Mouse (Mus musculus): ENCODE data around the gene Rcbtb2. TPM values are rescaled to one million over a fixed set of nuclear protein-coding genes. Genes with fewer than 3 reads are reported as not detected.

Rcbtb2 gene
- polyA plus RNA-seq, 1 experiment from 2014 or later: 32.2 TPM

- no peaks in the 10 kb centered on the region for H3K9me3 ChIP-seq (ENCODE audit: control insufficient read depth)
- H3K9ac ChIP-seq (ENCODE audit: low read depth, low read length): no peak overlapping the region
- ATAC-seq: no peak
- no peak overlapping the region for H3K4me3 ChIP-seq (ENCODE audit: low read depth, low read length)
- WGBS: 74% methylated on average over 5 of the region's 5 CpGs
- H3K36me3 ChIP-seq (ENCODE audit: control insufficient read depth, insufficient read depth): peaks cover 6% of the 10 kb centered on the region; the same call in 1 of the 2 replicates
- no peaks in the 10 kb centered on the region for H3K27me3 ChIP-seq (replicated peaks; ENCODE audit: control insufficient read depth, insufficient read depth, low read length)
- H3K27ac ChIP-seq (ENCODE audit: low read depth, low read length): no peak overlapping the region
- H3K4me2 ChIP-seq (replicated peaks; ENCODE audit: low read depth): no peak overlapping the region
- no peak for TF ChIP-seq CTCF (IDR thresholded peaks at IDR 0.05; ENCODE audit: low read depth)
- no peaks in the 10 kb centered on the region for H3K4me1 ChIP-seq (replicated peaks; ENCODE audit: control insufficient read depth, insufficient read depth, low read length)
Measured at GRCm38 (mm10) chr14:73199058-73199457, 76.2 kb downstream of the Rcbtb2 start.

- Histone ChIP-seq H3K36me3 (ENCODE audit: control insufficient read depth, insufficient read depth) (peaks cover 11% of the 10 kb centered on the region; the same call in 1 of the 2 replicates), H3K27me3 (replicated peaks; ENCODE audit: control insufficient read depth, insufficient read depth, low read length) (no peaks in the 10 kb centered on the region), H3K9me3 (ENCODE audit: control insufficient read depth) (no peaks in the 10 kb centered on the region), H3K4me2 (replicated peaks; ENCODE audit: low read depth) (no peak overlapping the region), H3K9ac (ENCODE audit: low read depth, low read length) (no peak overlapping the region), H3K4me1 (replicated peaks; ENCODE audit: control insufficient read depth, insufficient read depth, low read length) (no peaks in the 10 kb centered on the region), H3K4me3 (ENCODE audit: low read depth, low read length) (no peak overlapping the region), H3K27ac (ENCODE audit: low read depth, low read length) (no peak overlapping the region)
- no peak for TF ChIP-seq CTCF (IDR thresholded peaks at IDR 0.05; ENCODE audit: low read depth)
- WGBS: 41% methylated on average over 3 of the region's 3 CpGs
- ATAC-seq: no peak
Measured at GRCm38 (mm10) chr14:73201447-73201846, 78.6 kb downstream of the Rcbtb2 start.

- no peak overlapping the region for H3K4me3 ChIP-seq (ENCODE audit: low read depth, low read length)
- H3K27me3 ChIP-seq (replicated peaks; ENCODE audit: control insufficient read depth, insufficient read depth, low read length): no peaks in the 10 kb centered on the region
- H3K9me3 ChIP-seq (ENCODE audit: control insufficient read depth): no peaks in the 10 kb centered on the region
- H3K9ac ChIP-seq (ENCODE audit: low read depth, low read length): no peak overlapping the region
- no peak overlapping the region for H3K4me2 ChIP-seq (replicated peaks; ENCODE audit: low read depth)
- H3K4me1 ChIP-seq (replicated peaks; ENCODE audit: control insufficient read depth, insufficient read depth, low read length): no peaks in the 10 kb centered on the region
- WGBS: 73% methylated on average over 3 of the region's 3 CpGs
- ATAC-seq: no peak
- no peak overlapping the region for H3K27ac ChIP-seq (ENCODE audit: low read depth, low read length)
- peaks cover 4% of the 10 kb centered on the region; the same call in 1 of the 2 replicates for H3K36me3 ChIP-seq (ENCODE audit: control insufficient read depth, insufficient read depth)
- no peak for TF ChIP-seq CTCF (IDR thresholded peaks at IDR 0.05; ENCODE audit: low read depth)
Measured at GRCm38 (mm10) chr14:73204016-73204415, 81.2 kb downstream of the Rcbtb2 start.

GRCm38 (mm10) chr14:73209262-73209661 is 86.4 kb downstream of the Rcbtb2 start:
- ATAC-seq: peak; percentile 51; the same call in 1 of the 2 replicates
- no peak for TF ChIP-seq CTCF (IDR thresholded peaks at IDR 0.05; ENCODE audit: low read depth)
- no peak overlapping the region for H3K27ac ChIP-seq (ENCODE audit: low read depth, low read length)
- H3K4me1 ChIP-seq (replicated peaks; ENCODE audit: control insufficient read depth, insufficient read depth, low read length): no peaks in the 10 kb centered on the region
- H3K4me2 ChIP-seq (replicated peaks; ENCODE audit: low read depth): no peak overlapping the region
- H3K36me3 ChIP-seq (ENCODE audit: control insufficient read depth, insufficient read depth): peaks cover 5% of the 10 kb centered on the region; the same call in 1 of the 2 replicates
- no peak overlapping the region for H3K4me3 ChIP-seq (ENCODE audit: low read depth, low read length)
- H3K9ac ChIP-seq (ENCODE audit: low read depth, low read length): no peak overlapping the region
- H3K9me3 ChIP-seq (ENCODE audit: control insufficient read depth): no peaks in the 10 kb centered on the region
- H3K27me3 ChIP-seq (replicated peaks; ENCODE audit: control insufficient read depth, insufficient read depth, low read length): no peaks in the 10 kb centered on the region

GRCm38 (mm10) chr14:73210196-73210595 is 87.4 kb downstream of the Rcbtb2 start:
- H3K27ac ChIP-seq (ENCODE audit: low read depth, low read length): no peak overlapping the region
- H3K36me3 ChIP-seq (ENCODE audit: control insufficient read depth, insufficient read depth): peaks cover 6% of the 10 kb centered on the region
- TF ChIP-seq CTCF (IDR thresholded peaks at IDR 0.05; ENCODE audit: low read depth): no peak
- H3K4me1 ChIP-seq (replicated peaks; ENCODE audit: control insufficient read depth, insufficient read depth, low read length): no peaks in the 10 kb centered on the region
- H3K4me3 ChIP-seq (ENCODE audit: low read depth, low read length): no peak overlapping the region
- 83% methylated on average over 8 of the region's 8 CpGs for WGBS
- H3K4me2 ChIP-seq (replicated peaks; ENCODE audit: low read depth): no peak overlapping the region
- no peaks in the 10 kb centered on the region for H3K27me3 ChIP-seq (replicated peaks; ENCODE audit: control insufficient read depth, insufficient read depth, low read length)
- H3K9me3 ChIP-seq (ENCODE audit: control insufficient read depth): no peaks in the 10 kb centered on the region
- peak; percentile 53; the same call in 1 of the 2 replicates for ATAC-seq
- no peak overlapping the region for H3K9ac ChIP-seq (ENCODE audit: low read depth, low read length)

- H3K36me3 ChIP-seq (ENCODE audit: control insufficient read depth, insufficient read depth): peaks cover 15% of the 10 kb centered on the region
- no peak for ATAC-seq
- no peak overlapping the region for H3K4me2 ChIP-seq (replicated peaks; ENCODE audit: low read depth)
- WGBS: 93% methylated on average over 5 of the region's 5 CpGs
- no peak overlapping the region for H3K4me3 ChIP-seq (ENCODE audit: low read depth, low read length)
- no peaks in the 10 kb centered on the region for H3K9me3 ChIP-seq (ENCODE audit: control insufficient read depth)
- no peak overlapping the region for H3K27ac ChIP-seq (ENCODE audit: low read depth, low read length)
- TF ChIP-seq CTCF (IDR thresholded peaks at IDR 0.05; ENCODE audit: low read depth): no peak
- no peaks in the 10 kb centered on the region for H3K4me1 ChIP-seq (replicated peaks; ENCODE audit: control insufficient read depth, insufficient read depth, low read length)
- H3K27me3 ChIP-seq (replicated peaks; ENCODE audit: control insufficient read depth, insufficient read depth, low read length): no peaks in the 10 kb centered on the region
- H3K9ac ChIP-seq (ENCODE audit: low read depth, low read length): no peak overlapping the region
Measured at GRCm38 (mm10) chr14:73211477-73211876, 88.6 kb downstream of the Rcbtb2 start.

GRCm38 (mm10) chr14:73217062-73217461 is 94.2 kb downstream of the Rcbtb2 start:
- Histone ChIP-seq H3K36me3 (ENCODE audit: control insufficient read depth, insufficient read depth) (peaks cover 15% of the 10 kb centered on the region), H3K9ac (ENCODE audit: low read depth, low read length) (no peak overlapping the region), H3K4me1 (replicated peaks; ENCODE audit: control insufficient read depth, insufficient read depth, low read length) (no peaks in the 10 kb centered on the region), H3K4me2 (replicated peaks; ENCODE audit: low read depth) (no peak overlapping the region), H3K27me3 (replicated peaks; ENCODE audit: control insufficient read depth, insufficient read depth, low read length) (no peaks in the 10 kb centered on the region), H3K4me3 (ENCODE audit: low read depth, low read length) (no peak overlapping the region), H3K9me3 (ENCODE audit: control insufficient read depth) (no peaks in the 10 kb centered on the region), H3K27ac (ENCODE audit: low read depth, low read length) (no peak overlapping the region)
- TF ChIP-seq CTCF (IDR thresholded peaks at IDR 0.05; ENCODE audit: low read depth): no peak
- ATAC-seq: no peak
- WGBS: 90% methylated on average over 1 of the region's 1 CpGs
